Mouse (Mus musculus) spleen, postnatal 10 days (tissue): Measurements from ENCODE around the gene Slc37a4.
"Not testable (repeated sequence)": the region's sequence is repeated elsewhere in the genome, so short reads cannot be mapped to it uniquely, and the experiment has no call there.

Experiments
- DNase-seq, 2 experiments: peaks; one replicate each; pipeline ENCODE4 v3.0.0; 2021 to 2022; ENCODE audit warnings: low spot score in 2 of 2

The Slc37a4 gene

DNA sequence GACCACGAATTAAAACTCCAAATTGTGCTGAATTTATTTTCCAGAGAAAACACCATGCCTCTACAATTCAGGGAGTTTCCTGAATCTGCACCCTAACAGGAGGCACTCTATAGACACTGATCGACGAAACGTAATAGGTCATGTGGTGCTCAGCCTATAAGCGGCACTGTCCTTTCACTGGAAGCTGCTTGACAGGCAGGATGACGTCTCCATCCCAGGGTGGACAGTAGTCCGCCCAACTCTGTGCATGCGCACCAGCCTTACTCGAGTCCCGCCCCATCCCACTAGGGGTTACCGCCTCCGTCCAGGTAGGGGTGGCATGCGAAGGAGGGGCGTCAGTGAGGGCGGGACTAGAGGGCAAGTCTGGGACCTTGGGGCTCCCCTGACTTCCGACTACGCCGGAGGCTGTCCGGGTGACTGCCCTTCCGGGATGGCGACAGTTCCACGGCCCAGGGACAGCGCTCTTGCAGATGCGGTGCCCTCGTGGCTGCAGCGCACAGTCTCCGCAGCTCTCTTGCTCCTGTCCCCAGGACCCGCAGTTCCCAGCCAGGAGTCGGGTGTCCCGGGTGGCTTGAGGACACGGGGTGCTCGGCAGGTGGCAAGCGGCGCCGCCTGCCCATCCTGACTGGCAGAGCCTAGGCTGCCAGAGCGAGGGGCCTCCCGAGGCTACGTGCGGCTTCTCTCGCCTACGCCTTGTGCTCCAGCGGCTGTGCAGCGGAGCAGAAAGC is at the start of gene Slc37a4:
TSS of gene Slc37a4 (plus strand) at position 169 of the 728 bp plus-strand sequence.
- peak; percentile 85 to 96 for DNase-seq

DNA sequence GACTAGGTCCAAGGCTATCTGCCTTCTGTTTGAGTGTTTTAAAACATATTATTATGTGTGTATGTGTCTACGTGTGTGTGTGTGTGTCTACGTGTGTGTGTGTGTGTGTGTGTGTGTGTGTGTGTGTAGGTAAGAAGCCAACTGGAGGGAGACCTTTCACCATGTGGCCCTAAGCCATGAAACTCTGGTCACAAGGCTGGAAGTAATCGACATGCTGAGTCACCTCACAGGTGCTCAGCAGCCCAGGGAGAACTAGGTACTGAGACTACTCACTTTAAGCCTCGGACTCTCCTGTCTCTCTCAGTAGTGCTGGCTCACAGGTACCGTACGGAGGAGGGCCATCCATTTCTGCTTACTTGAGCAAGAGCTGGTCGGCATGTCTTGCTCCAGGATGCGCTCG is 49.5 kb upstream of the Slc37a4 start:
- DNase-seq: no peak

DNA sequence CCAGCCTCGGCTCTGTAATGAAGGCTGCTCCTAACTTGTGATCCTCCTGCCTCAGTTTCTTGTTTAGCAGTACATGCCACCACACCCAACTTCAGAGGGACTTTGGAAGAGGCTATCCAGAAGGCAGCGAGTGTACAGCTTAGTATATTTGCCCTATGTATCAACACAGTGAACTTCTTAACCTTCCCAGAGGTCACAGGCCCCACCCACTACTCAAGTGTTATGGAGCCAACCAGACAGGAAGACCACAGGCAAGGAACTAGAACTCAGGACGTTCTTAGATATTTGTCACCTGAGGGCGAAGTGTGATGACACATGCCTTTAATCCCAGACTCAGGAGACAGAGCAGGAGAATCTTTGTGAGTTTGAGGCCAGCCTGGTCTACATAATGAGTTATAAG is 49.0 kb upstream of the Slc37a4 start:
- no peak for DNase-seq

DNA sequence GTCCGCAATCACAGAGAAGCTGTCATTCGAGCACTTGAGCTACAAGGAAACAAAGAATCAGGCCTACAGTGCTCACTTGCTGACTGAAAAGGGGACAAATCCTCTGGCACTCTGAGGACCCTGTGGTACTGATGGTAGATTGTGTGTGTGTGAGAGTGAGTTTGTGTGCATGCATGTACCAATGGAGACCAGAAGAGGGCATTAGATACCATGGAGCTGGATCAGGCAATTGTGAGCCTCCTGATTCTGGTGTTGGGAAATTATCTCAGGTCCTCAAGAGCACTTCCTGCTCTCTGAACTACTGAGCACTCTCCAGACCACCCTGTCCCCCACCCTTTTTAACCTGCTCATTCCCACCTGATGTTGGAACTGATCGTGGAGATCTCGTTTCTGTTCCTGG is 48.1 kb upstream of the Slc37a4 start:
- no peak for DNase-seq

DNA sequence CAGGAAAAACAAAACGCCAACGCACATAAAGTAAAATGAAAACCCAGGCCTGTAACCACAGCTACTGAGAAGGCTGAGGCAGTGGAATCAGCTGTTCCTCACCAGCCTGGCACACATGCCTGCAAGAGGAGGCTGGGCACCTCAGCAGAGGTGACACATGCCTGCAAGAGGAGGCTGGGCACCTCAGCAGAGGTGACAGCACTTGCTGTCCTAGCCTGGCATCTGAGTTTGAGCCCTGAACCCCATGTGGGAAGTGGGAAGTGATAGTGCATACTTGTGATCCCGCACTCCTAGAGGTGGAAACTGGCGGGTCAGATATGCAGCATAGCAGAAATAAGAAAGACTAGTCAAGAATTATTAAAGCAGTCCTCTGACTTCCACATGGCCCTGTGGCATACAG is 45.3 kb upstream of the Slc37a4 start:
- no peak for DNase-seq

DNA sequence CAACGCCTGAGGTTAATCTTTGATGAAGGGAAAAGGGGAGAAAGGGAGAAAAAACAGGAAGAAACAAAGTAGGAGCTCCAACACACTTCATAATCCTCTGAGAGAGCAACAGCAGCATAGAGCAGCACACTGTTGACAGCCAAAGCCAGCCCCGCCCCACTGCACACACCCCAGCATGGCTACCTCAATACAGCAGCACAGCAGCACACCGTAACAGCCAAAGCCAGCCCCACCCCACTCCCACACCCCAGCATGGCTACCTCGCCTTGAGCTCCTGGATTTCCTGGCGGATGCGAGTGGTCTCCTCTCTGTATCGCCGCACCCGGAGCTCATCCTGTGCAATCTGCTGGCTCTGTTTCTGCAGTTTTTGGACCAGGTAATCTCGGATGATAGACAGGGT is 44.3 kb upstream of the Slc37a4 start:
- no peak for DNase-seq

DNA sequence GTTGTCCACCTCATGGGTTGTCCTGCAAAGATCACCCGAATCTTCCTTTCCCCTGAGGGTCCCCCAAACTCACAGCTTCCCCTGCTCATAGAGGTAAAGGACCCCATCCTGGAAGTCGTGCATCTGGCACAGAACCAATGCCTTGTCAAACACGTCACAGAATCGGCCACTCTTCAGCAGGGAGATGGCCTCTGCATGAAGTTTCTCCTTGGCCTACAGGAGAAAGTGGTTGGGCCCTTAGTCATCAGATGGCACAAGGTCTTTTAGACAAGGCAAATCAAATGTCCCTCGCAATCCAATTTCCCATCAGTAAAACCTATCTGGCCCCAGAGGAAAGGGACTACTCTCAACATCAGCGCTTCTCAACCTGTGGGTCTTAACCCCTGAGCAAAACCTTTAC is 43.5 kb upstream of the Slc37a4 start:
- DNase-seq: no peak

DNA sequence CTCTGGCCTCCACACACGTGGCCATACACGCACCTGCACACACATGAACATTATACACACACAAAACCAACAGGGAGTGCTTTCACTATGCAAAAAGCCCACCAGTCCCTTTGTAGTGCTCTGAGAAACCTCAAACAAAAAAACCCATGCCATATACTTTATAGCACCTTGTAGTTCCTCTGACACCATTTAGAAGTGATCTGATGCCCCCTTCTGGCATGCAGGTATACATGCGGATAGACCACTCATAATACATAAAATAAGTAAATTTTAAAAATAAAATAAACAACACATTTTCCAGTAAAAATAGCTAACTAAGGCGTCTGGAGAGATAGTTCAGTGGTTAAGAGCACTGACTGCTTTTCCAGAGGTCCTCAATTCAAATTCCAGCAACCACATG is 39.4 kb upstream of the Slc37a4 start:
- DNase-seq: peak in 1 of 2 experiments; percentile 60

DNA sequence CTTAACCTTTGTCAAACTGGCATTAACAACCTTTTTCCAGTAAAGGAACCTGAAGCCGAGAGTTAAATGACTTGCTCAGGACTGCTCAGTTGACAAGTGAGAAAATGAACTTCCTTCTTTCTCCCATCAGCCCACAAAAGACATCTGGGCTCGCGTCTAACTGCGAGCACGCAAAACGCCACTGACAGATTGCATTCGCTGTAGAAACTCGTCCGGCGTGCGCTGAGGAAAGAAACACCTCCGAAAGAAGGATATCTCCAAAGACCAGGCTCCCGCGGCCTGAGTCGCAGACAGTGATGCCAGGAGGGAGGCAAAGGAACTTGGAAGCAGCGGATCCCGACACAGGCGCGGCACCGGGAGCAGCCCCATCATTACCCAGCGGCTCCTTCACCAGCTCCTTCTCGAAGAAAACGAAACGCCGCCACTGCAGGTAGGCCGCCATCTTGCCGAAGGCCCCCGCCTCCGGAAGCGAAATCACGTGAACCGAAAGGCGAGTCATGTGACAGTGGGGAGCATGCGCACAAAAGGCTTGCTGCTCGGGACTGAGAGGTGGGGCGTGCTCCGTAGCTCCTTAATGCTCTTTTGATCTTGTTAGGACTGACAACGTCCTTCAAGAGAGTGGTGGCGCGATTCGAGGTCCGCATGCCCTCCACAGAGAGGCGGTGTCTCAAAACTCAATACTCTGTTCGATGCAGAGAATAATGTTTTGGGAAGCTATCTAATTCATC is 35.3 kb upstream of the Slc37a4 start, which contains the start of gene Vps11:
TSS of gene Vps11 (minus strand) at position 481 of the 728 bp plus-strand sequence.
- peak; percentile 92 to 97 for DNase-seq

DNA sequence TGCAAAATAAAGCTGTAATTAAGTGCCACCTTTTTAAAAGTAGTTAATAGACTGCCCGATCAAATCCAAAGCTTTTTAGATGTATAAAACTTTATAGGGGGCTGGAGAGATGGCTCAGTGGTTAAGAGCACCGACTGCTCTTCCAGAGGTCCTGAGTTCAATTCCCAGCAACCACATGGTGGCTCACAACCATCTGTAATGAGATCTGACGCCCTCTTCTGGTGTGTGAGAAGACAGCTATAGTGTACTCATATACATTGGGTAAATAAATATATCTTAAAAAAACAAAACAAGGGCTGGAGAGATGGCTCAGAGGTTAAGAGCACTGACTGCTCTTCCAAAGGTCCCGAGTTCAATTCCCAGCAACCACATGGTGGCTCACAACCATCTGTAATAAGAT is 34.7 kb upstream of the Slc37a4 start:
- DNase-seq: not testable (repeated sequence)

DNA sequence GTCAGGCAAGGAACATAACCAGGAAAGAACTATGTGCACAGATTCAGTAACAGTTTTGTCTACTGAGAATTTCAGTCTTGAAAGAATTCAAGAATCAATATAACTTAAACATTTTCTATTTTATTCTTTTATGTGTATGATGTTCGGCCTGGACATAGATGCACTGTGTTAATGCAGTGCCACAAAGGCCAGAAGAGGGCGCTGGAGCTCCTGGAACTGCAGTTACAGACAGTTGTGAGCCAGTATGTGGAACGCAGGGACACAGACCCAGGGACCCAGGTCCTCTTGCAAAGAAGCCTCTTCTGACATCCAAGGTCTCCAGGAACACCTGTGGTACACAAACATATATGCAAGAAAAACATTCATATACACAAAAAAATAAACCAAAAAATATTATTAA is 32.2 kb upstream of the Slc37a4 start:
- DNase-seq: peak in 1 of 2 experiments; percentile 59

DNA sequence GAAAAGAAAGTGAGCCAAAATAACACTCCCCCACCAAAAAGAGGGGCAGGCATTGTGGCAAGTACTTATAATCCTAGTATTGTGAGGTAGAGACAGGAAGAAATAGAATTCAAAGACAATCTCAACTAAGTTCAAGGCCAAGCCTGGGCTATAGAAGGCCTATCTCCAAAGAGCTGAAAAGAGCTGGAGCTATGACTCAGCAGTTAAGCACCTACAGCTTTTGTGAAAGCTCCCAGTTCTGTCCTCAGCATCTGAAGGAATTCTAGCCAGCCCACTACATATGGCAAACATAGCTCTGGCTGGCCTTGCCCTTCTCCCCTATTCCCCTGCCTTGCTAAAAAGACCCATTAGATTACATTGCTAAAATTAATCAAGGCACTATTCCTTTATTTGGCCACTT is 23.3 kb upstream of the Slc37a4 start:
- DNase-seq: no peak

DNA sequence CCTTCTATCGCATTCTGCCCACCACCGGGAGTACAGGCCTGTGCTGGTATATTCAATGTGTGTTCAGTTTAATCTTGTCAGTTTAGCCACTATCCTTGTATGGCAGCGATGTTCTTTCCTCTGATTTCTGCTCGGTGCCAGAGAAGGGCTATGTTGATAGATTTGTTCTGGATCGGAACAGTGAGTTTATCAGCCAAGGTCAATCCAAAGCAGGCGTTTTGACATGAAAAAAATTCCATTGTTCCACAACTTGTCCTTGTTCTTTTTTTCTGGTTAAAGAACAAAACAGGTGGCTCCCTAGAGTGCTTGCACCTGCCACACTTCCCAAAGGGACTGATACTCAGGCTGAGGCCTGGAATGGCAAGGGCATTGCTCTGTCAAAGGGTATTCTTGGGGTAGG is 20.5 kb upstream of the Slc37a4 start:
- DNase-seq: no peak

DNA sequence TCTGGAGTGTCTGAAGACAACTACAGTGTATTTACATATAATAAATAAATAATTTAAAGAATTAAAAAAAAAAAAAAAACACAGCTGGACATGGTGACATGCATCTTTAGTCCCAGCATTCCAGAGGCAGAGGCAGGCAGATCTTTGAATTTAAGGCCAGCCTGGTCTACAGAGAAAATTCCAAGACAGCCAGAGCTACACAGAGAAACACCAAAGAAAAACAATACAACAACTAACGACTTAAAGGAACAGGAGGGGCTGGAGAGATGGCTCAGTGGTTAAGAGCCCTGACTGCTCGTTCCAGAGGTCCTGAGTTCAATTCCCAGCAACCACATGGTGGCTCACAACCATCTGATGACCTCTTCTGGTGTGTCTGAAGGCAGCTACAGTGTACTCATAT is 19.3 kb upstream of the Slc37a4 start:
- not testable (repeated sequence) for DNase-seq

DNA sequence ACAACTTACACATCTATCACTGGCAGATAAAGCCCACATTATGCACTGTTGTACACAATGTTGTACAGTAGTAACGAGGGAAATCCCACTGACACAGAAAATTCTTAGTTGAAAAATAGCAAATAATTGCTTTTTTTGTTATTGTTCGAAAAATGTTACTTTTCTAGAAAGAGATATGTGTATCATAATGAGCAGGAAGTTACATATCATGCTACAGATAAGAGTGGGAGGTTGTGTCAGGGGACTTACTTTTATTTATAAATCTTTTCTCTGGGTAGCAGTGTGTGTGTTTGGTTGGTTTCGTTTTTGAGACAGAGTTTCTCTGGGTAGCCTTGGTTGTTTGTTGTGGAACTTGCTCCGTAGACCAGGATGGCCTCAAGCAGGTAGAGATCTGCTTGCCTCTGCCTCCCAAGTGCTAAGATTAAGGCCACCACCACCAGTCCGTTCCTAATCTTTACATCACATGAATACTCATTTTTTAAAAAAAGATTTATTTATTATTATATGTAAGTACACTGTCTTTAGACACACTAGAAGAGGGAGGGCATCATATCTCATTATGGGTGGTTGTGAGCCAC is 18.4 kb upstream of the Slc37a4 start:
- DNase-seq: no peak

DNA sequence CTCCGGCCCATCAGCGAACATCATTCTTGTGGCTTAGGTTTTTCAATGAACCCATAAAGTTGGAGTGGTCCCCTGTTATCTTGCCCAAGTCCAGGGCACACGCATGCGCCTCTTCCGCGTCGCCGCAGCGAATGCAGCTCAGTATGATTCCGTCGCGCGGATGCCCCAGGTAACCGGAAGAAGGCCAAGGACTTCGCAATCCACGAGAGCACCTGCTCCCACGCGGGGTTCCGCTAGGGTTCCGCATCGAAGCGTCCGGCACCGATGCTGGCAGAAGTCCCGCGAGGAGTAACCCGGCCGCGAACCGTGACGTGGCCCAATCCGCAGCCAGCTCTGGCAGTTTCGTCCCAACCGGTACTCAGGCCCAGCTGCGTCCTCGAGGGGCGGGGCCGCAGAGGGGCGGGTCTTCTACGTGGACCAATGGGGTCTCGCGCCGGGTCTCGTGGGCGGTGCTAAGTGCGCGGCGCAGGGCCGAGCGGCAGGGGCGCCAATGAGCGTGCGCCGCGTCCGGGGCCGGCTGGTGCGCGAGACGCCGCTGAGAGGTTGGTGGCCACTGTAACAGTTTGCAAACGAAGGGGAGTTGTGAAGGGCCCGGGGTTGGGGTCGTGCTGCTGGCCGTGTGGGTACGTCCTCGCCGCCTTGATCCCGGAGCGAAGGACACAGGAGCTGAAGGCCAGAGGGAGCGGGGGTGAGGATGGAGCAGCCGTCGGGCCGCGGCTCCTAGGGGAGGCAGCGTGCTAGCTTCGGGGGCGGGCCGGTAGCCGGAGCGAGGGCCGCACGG is 17.4 kb upstream of the Slc37a4 start, which contains the start of gene Hyou1:
TSS of gene Hyou1 (plus strand) at position 437 of the 781 bp plus-strand sequence.
- DNase-seq: peak; percentile 99 to 100

DNA sequence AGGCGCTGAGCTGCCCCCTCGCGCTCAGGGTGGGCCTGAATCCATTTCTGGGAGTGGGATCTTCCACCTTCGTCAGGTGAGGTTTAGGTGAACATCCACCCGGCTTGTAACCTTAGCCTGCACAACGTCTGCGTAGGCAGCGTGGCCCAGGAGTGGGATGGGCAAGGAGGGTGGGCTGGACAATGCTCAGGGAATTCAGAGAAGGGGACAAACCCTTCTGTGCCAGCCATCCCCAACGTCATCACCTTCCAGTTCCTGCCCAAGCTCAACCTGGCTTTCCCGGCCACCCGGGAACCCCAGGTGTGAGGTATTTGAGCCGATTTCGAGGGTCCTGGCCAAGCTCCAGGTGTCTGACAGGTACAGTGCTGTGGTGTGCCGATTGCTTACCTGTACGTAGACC is 16.8 kb upstream of the Slc37a4 start:
- DNase-seq: no peak

DNA sequence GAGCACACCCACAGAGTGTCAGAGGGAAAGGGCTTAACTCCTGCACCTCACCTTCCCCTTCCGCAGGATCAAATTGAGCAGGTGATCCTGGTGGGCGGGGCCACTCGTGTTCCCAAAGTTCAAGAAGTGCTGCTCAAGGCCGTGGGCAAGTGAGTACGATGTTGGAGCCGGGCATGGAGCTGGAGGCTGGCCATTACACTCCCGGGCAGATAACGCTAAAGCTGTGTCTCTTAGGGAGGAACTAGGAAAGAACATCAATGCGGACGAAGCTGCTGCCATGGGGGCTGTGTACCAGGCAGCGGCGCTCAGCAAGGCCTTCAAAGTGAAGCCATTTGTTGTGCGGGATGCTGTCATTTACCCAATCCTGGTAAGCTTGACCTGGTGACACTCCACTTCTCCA is 12.1 kb upstream of the Slc37a4 start:
- no peak for DNase-seq

DNA sequence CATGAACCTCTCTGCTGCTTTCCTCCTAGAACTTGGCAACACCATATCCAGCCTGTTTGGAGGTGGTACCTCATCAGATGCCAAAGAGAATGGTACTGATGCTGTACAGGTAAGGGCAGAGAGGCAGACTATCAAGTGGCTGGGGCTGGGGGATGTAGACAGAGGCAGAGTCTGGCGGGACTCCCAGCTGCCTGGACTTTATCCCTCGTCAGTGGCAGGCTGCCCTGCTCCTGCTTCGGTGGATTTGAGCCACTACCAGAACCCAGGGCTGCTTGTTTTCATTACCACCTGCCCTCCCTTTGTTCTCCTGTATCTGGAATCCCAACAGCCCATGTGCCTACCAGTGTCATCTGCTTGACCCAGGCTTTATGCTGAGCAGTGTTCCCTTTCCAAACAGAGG is 9.4 kb upstream of the Slc37a4 start:
- no peak for DNase-seq

DNA sequence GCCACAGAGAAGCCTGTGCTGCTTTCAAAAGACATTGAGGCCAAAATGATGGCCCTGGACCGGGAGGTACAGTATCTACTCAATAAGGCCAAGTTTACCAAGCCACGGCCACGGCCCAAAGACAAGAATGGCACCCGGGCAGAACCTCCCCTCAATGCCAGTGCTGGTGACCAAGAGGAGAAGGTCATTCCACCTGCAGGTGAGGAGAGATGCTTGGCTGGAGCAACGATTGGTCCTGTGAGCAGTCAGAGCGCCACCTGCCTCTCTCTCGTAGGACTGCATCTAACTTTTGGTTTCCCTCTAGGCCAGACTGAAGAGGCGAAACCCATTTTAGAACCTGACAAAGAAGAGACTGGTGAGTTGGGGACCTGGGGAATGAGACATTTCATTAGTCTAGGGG is 7.4 kb upstream of the Slc37a4 start:
- DNase-seq: peak; percentile 51 to 80

DNA sequence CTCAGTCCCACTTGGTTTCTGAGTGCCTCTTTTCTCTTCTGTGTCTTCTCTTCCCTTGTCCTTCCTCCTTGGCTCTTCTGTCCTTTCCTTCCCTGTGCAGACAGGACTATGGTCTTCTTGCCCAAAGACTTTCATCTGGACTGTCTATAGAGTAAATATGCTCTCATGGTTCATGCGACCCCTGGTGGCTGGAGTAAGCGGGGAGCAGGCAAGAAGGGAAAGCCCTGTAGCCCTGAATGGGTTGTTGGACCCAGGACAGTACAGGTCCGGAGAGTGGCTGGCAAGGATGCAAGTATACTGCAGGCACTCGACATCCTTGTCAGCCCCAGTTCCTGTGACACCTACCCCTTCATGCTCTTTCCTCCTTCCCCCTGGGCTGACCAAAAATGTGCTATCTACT is 5.2 kb upstream of the Slc37a4 start:
- peak; percentile 70 to 89 for DNase-seq

DNA sequence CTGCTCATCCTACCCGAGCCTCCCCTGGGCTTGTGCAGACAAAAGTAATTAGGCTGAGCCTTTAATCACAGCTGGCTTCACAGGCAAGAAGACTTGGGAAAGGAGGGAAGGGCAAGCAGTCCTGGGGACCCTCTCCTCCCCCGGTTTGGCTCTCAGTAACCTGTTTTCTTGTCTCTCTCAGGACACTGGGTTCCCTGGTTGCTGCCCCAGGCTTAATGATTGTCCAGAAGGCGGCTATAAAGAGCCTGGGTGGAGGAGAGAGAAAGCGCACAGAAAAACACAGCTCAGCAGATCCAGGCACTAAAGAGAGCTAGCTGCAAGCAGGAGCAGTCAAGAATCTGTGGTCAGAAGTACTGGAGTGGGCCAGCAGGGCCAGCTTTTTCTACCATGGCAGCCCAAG is 1.4 kb downstream of the Slc37a4 start:
- DNase-seq: no peak
